Mouse (Mus musculus): Measurements from ENCODE around the gene Tspan14.

Tspan14 gene

DNA sequence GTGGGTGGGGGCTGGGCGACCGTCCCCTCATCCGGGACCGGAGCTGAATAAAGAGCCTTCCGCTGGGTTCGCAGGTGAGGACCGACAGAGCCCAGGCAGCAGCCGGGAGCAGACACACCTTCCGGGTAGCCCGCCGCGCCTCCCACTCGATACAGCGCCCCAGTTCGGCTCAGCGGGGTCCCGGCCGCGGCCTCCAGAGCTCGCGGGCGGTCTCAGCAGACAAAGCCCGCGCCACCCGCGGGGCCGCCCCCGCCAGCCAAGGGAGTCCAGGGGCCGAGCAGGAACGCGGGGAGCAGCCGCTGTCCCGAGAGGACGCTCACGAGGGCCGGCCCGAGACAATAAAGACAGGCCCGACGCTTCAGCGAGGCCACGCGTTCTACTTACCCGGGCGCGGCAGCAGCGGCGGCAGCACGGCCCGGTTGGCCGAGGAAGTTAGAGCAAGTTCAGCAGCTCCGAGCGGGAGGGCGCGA lies at the start of gene Tspan14:
Gene Tspan14 (minus strand): TSS at position 416 of the 470 bp plus-strand sequence.
- DNase-seq (ENCODE audit: extremely low read depth, low read depth) = no peak

GRCm38 (mm10) chr14:41014701-41015240 lies 48.2 kb upstream of the Tspan14 start:
- DNase-seq (ENCODE audit: extremely low read depth, low read depth) = no peak

DNA sequence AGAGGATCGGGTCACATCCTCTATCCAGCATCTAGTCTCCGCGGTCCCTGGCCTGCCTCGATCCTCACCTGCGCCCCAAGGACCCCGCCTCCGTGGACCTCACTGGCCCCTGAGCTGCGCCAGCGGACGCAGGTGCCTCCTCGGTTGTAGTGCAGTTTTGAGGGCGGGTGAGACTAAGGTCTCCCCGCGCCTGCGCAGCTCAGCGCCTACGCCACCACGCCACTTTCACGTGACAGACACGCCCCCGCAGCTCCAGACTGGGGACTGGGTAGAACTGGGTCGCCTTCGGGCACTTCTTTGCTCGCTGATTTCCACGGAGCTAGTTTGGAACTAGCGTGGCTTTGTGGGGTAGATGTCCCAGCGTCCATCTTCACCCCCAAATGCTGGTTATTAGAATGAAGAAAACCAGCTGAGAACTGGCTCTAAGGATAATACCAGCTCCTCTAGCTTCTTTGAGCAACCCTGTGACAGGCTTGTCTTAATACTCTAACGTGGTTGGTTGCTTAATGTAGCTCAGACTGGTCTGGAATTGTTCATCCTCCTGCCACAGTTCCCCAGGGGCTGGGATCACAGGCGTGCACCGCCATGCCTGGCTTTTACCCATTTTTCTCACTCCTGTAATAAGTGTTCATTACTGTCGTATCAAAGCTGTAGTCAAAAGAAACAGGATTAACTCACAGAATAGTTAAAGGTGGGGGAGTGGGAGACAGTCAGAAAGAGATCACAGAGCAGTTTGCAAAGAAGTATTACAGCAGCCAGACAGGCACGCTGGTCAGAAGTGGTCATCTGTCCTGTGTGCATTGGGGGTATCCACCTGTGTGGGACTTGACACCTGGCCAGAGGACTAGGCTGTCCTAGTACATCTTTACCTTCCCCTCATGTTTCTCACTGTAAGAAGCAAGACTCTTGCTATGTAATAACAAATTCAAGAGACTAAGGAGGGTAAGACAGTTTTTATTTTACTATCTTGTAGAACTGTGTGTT lies 47.3 kb upstream of the Tspan14 start, which contains the start of gene Fam213a:
Gene Fam213a (minus strand): TSS at position 159 of the 984 bp plus-strand sequence.
- DNase-seq (ENCODE audit: extremely low read depth, low read depth) = peak; percentile 69

GRCm38 (mm10) chr14:41013143-41013542 lies 46.5 kb upstream of the Tspan14 start:
- no peak for DNase-seq (ENCODE audit: extremely low read depth, low read depth)

- DNase-seq (ENCODE audit: extremely low read depth, low read depth) = no peak
These were observed 45.3 kb upstream of the Tspan14 start for GRCm38 (mm10) chr14:41011916-41012315.

GRCm38 (mm10) chr14:41008138-41008537 lies 41.5 kb upstream of the Tspan14 start:
- no peak for DNase-seq (ENCODE audit: extremely low read depth, low read depth)

- no peak for DNase-seq (ENCODE audit: extremely low read depth, low read depth)
These were observed 41.0 kb upstream of the Tspan14 start for GRCm38 (mm10) chr14:41007641-41008040.

- no peak for DNase-seq (ENCODE audit: extremely low read depth, low read depth)
These were observed 40.3 kb upstream of the Tspan14 start for GRCm38 (mm10) chr14:41006899-41007298.

GRCm38 (mm10) chr14:41006263-41006662 lies 39.7 kb upstream of the Tspan14 start:
- DNase-seq (ENCODE audit: extremely low read depth, low read depth) = no peak

GRCm38 (mm10) chr14:41005716-41006115 lies 39.1 kb upstream of the Tspan14 start:
- no peak for DNase-seq (ENCODE audit: extremely low read depth, low read depth)

DNA sequence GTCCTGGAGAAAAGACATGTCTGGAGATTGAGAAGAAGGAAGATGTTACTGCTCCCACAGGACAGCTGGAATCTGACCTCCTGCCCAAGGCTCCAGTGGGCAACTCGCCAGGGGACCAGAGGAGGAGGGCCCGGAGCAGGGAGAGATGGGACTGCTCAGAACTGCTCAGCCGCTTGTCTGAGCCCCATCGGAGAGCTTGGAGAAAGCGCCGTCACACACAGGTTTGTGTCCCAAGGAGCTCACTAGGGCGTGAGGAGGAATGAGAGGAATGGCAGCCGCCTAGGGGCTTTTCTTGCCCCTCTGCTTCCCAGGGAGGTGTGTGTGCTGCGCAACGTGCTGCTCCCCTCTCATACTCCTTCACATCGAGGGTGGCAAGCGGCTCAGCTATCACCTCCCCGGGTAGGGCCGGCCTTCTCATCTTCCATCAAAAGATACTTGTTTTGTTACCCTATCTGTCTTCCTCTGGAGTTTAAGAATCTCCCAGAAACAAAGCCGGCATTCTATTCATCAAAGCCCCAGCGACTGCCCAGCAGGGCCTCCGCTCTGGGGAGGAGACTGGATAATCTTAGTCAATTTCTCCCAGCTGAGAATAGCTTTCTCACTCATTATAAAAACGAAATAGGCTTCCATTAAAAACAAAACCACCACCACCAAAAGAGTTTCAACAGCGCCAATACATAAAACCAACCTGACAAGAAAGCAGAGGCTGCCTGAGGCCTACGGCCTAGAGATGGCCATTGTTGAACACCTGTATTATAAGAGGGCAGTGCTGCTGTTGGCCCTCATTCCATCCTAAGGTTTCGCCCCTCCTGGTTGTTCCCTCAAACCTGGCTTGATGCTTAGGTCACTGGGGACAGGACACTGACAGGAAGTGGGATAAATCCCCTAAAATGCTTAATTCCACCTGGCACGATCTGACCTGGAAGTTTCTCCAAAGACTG lies 37.9 kb upstream of the Tspan14 start:
- DNase-seq (ENCODE audit: extremely low read depth, low read depth) = no peak

GRCm38 (mm10) chr14:41001576-41001975 lies 35.0 kb upstream of the Tspan14 start:
- DNase-seq (ENCODE audit: extremely low read depth, low read depth) = no peak

DNA sequence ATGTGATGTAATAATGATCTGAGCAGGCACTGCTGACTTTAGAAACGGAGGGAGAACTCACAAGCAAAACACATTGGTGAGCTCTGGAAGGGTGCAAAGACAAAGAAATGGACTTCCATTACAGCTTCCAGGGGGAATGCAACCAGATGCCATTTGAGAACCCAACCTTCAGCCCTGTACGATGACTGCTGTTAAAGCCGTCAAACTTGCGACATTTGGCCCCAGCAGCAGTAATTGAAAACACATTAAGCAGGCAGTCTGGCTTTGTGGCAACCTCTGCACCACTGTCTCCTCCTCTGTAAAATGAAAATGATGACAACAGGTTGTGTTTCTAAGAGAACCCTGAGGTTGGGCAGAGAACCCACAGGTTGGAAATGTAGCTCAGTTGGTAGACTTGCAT lies 34.2 kb upstream of the Tspan14 start:
- no peak for DNase-seq (ENCODE audit: extremely low read depth, low read depth)

GRCm38 (mm10) chr14:40999904-41000645 lies 33.5 kb upstream of the Tspan14 start:
- DNase-seq (ENCODE audit: extremely low read depth, low read depth) = no peak

GRCm38 (mm10) chr14:40996171-40996570 lies 29.6 kb upstream of the Tspan14 start:
- no peak for DNase-seq (ENCODE audit: extremely low read depth, low read depth)

DNA sequence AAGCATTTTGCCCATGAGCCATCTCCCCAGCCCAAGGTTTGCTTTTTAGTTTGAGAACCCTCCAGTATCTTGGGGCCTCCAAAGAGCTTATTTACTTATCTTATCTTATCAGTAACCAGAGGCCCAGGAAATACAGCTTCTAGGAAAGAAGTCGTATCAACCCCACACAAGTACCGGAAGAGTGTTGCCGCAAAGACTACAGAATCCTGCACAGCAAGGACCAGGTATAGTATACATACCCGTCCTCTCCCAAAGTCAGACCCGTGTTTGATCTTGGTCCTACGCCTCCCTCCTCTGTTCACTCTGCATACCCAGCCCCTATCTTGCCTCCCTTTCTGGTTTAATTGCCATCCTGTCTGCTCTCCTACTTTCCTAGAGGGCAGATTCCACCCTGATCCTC lies 25.9 kb upstream of the Tspan14 start:
- no peak for DNase-seq (ENCODE audit: extremely low read depth, low read depth)

- no peak for DNase-seq (ENCODE audit: extremely low read depth, low read depth)
These were observed 22.2 kb upstream of the Tspan14 start for GRCm38 (mm10) chr14:40988780-40989179.

DNA sequence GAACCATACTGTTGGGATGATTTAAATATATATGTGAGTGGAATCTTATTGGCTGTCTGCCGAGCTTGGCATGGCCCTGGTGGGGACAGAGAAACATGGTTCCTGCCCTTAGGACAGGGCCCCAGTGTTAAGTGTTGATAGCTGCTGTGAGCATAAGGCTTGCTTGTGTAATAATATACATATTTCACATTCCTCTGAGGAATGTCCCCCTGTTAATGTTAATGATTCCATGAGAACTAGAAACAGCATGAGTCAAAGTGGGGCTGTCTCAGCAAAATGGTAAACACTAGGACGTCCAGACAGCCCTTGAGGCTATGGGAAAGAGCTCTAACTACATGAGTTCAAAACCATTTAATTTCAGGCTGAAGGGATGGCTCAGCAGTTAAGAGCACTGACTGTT lies 20.6 kb upstream of the Tspan14 start:
- no peak for DNase-seq (ENCODE audit: extremely low read depth, low read depth)

- no peak for DNase-seq (ENCODE audit: extremely low read depth, low read depth)
These were observed 19.0 kb upstream of the Tspan14 start for GRCm38 (mm10) chr14:40985635-40986034.

DNA sequence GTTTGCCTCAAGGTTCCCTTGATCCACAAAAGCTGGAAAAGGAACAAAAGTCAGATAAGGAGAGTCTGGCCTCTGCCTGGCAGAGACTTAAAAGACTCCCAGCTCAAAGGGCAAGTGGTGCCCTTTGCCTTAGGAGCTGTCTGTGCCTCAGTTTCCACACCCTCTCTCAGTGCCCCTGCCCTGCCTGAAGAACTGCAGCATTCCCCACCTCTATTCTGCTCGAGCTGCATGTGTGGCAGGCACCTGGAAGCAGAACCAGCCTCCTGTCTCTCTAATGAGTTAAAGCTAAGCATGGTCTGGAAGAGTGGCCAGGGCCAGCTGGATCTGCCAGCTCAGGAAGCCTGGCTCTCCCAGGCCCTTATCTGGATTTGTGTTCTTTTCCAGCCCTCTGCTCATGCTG lies 13.1 kb upstream of the Tspan14 start:
- no peak for DNase-seq (ENCODE audit: extremely low read depth, low read depth)

DNA sequence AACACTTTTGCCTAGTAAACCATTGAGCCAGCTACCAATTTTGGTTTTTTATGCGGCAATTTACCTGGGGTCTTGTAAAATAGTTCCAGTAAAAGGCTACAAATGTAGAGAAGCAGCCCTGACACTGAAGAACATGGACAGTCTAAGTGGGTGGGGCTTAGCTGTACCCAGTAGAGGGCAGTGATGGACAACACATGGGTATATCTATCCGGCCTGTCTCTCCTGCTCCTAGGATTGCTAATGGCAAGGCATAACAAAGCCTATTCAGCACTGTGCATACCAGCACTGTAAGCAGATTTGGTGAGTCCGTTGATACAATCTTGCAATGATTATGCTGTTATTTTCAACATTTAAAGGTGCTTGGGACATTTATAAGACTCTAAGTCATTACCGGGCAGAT lies 12.4 kb upstream of the Tspan14 start:
- DNase-seq (ENCODE audit: extremely low read depth, low read depth) = no peak

Measured in MEL-GATA-1-ER (cell line).